Mouse (Mus musculus) MEL (cell line): Measurements from ENCODE around the gene Mettl13. TPM values are rescaled to one million over a fixed set of nuclear protein-coding genes. Genes with fewer than 3 reads are reported as not detected.

ENCODE experiments used
- DNase-seq: peaks from one replicate; pipeline ENCODE4 v3.0.0; 2011; ENCODE audit warnings: low read depth, low spot score
- H3K27ac ChIP-seq: 2 replicates; pipeline ENCODE4 v1.5.1; 2012; ENCODE audit warnings: low read depth, mild to moderate bottlenecking, control low read depth, low read length, moderate library complexity; ENCODE audit not compliant: control insufficient read depth
- H3K27me3 ChIP-seq, 2 experiments: fragments of 150-350 bp in 1 of 2; sonication (generic) in 1 of 2; 2 replicates each; pipeline ENCODE4 v1.6.1; 2012; ENCODE audit warnings: low read length in 2 of 2, mild to moderate bottlenecking in 2 of 2, improper control_type of control experiment in 1 of 2, moderate library complexity in 1 of 2; ENCODE audit not compliant: insufficient read depth in 2 of 2, control insufficient read depth in 1 of 2
- H3K36me3 ChIP-seq, 2 experiments: 2 replicates each; pipeline ENCODE4 v1.6.1; 2012 to 2014; ENCODE audit warnings: low read length in 2 of 2, improper control_type of control experiment in 1 of 2, inconsistent platforms in 1 of 2, mild to moderate bottlenecking in 1 of 2; ENCODE audit not compliant: insufficient read depth in 2 of 2, control insufficient read depth in 1 of 2
- H3K4me1 ChIP-seq, 2 experiments: fragments of 150-350 bp in 1 of 2; sonication (generic) in 1 of 2; 2 replicates each; pipeline ENCODE4 v1.6.1; 2012; ENCODE audit warnings: low read length in 2 of 2, improper control_type of control experiment in 1 of 2, mild to moderate bottlenecking in 1 of 2; ENCODE audit not compliant: insufficient read depth in 2 of 2, control insufficient read depth in 1 of 2
- H3K4me3 ChIP-seq, 2 experiments: fragments of 150-350 bp in 1 of 2; sonication (generic) in 1 of 2; 2 replicates each; pipeline ENCODE4 v1.5.1; 2012; ENCODE audit warnings: low read depth in 2 of 2, low read length in 2 of 2, mild to moderate bottlenecking in 2 of 2, moderate library complexity in 2 of 2, control low read depth in 1 of 2, improper control_type of control experiment in 1 of 2; ENCODE audit not compliant: control insufficient read depth in 1 of 2, insufficient read depth in 1 of 2
- H3K79me2 ChIP-seq: 2 replicates; pipeline ENCODE4 v1.6.1; 2012; ENCODE audit warnings: mild to moderate bottlenecking, low read length, moderate library complexity; ENCODE audit not compliant: control insufficient read depth, poor library complexity, insufficient read depth
- H3K9ac ChIP-seq: 2 replicates; pipeline ENCODE4 v1.6.1; 2012; ENCODE audit warnings: low read depth, mild to moderate bottlenecking, control low read depth, low read length, moderate library complexity; ENCODE audit not compliant: control insufficient read depth, poor library complexity, severe bottlenecking
- H3K9me3 ChIP-seq: fragments of 150-350 bp; sonication (generic); replicated peaks from 2 replicates; pipeline ENCODE4 v1.6.1; 2012; ENCODE audit warnings: mild to moderate bottlenecking, low read length, improper control_type of control experiment, moderate library complexity; ENCODE audit not compliant: insufficient read depth
- CHD1 ChIP-seq: IDR thresholded peaks from 2 replicates; pipeline ENCODE4 v1.6.1; 2012; ENCODE audit warnings: low read depth, mild to moderate bottlenecking, inconsistent platforms, low read length, improper control_type of control experiment
- CTCF ChIP-seq, 3 experiments: IDR thresholded peaks in 2 of 3; conservative IDR thresholded peaks in 1 of 3; 2 replicates each; pipeline ENCODE4 v1.5.1; 2011 to 2012; ENCODE audit warnings: low read length in 3 of 3, low read depth in 2 of 3, mild to moderate bottlenecking in 2 of 3, improper control_type of control experiment in 1 of 3, inconsistent platforms in 1 of 3, mixed read lengths in 1 of 3, moderate library complexity in 1 of 3; ENCODE audit not compliant: control insufficient read depth in 1 of 3, insufficient read depth in 1 of 3, poor library complexity in 1 of 3, severe bottlenecking in 1 of 3
- E2F4 ChIP-seq: IDR thresholded peaks from 2 replicates; pipeline ENCODE4 v1.6.1; 2011; ENCODE audit warnings: low read depth, low read length, improper control_type of control experiment, borderline replicate concordance
- ELF1 ChIP-seq: IDR thresholded peaks from 2 replicates; pipeline ENCODE4 v1.6.1; 2014; ENCODE audit warnings: low read depth, mild to moderate bottlenecking, inconsistent platforms, low read length, improper control_type of control experiment, moderate library complexity
- ETS1 ChIP-seq: IDR thresholded peaks from 2 replicates; pipeline ENCODE4 v1.6.1; 2012; ENCODE audit warnings: low read depth, mild to moderate bottlenecking, inconsistent platforms, low read length, improper control_type of control experiment, moderate library complexity
- GABPA ChIP-seq: IDR thresholded peaks from 2 replicates; pipeline ENCODE4 v1.6.1; 2012; ENCODE audit warnings: low read depth, mild to moderate bottlenecking, inconsistent platforms, low read length, improper control_type of control experiment, moderate library complexity
- GATA1 ChIP-seq: IDR thresholded peaks from 2 replicates; pipeline ENCODE4 v1.6.1; 2011; ENCODE audit warnings: low read depth, low read length, improper control_type of control experiment
- HCFC1 ChIP-seq: IDR thresholded peaks from 2 replicates; pipeline ENCODE4 v1.6.1; 2012; ENCODE audit warnings: low read depth, mild to moderate bottlenecking, inconsistent platforms, low read length, improper control_type of control experiment, moderate library complexity
- JUND ChIP-seq: IDR thresholded peaks from 2 replicates; pipeline ENCODE4 v1.6.1; 2011; ENCODE audit warnings: low read depth, mild to moderate bottlenecking, improper control_type of control experiment, low read length
- MAFK ChIP-seq: IDR thresholded peaks from 2 replicates; pipeline ENCODE4 v1.6.1; 2011; ENCODE audit warnings: low read depth, mild to moderate bottlenecking, low read length, improper control_type of control experiment, borderline replicate concordance
- MAX ChIP-seq: IDR thresholded peaks from 2 replicates; pipeline ENCODE4 v1.6.1; 2011; ENCODE audit warnings: low read length, improper control_type of control experiment
- MAZ ChIP-seq: IDR thresholded peaks from 2 replicates; pipeline ENCODE4 v1.6.1; 2012; ENCODE audit warnings: low read depth, mild to moderate bottlenecking, inconsistent platforms, low read length, improper control_type of control experiment
- MEF2A ChIP-seq: IDR thresholded peaks from 2 replicates; pipeline ENCODE4 v1.6.1; 2014; ENCODE audit warnings: low read depth, mild to moderate bottlenecking, inconsistent platforms, low read length, improper control_type of control experiment; ENCODE audit not compliant: poor library complexity, insufficient replicate concordance, severe bottlenecking; ENCODE audit errors: extremely low read depth
- MXI1 ChIP-seq: IDR thresholded peaks from 2 replicates; pipeline ENCODE4 v1.6.1; 2011; ENCODE audit warnings: mild to moderate bottlenecking, low read depth, low read length, improper control_type of control experiment
- MYB ChIP-seq: IDR thresholded peaks from 2 replicates; pipeline ENCODE4 v1.6.1; 2011; ENCODE audit warnings: mild to moderate bottlenecking, low read depth, low read length, improper control_type of control experiment
- NELFE ChIP-seq: IDR thresholded peaks from 2 replicates; pipeline ENCODE4 v1.6.1; 2011; ENCODE audit warnings: low read depth, low read length, improper control_type of control experiment
- NRF1 ChIP-seq: IDR thresholded peaks from 2 replicates; pipeline ENCODE4 v1.6.1; 2014; ENCODE audit warnings: low read depth, mild to moderate bottlenecking, inconsistent platforms, low read length, improper control_type of control experiment, moderate library complexity; ENCODE audit not compliant: poor library complexity, insufficient read depth, severe bottlenecking
- POLR2AphosphoS2 ChIP-seq: IDR thresholded peaks from 2 replicates; pipeline ENCODE4 v1.6.1; 2011; ENCODE audit warnings: low read length, improper control_type of control experiment
- RAD21 ChIP-seq: IDR thresholded peaks from 2 replicates; pipeline ENCODE4 v1.6.1; 2011; ENCODE audit warnings: mild to moderate bottlenecking, low read depth, low read length, improper control_type of control experiment
- SIN3A ChIP-seq: IDR thresholded peaks from 2 replicates; pipeline ENCODE4 v1.6.1; 2012; ENCODE audit warnings: low read length, improper control_type of control experiment, inconsistent platforms
- SMC3 ChIP-seq: IDR thresholded peaks from 2 replicates; pipeline ENCODE4 v1.6.1; 2011; ENCODE audit warnings: low read depth, low read length, improper control_type of control experiment
- TAL1 ChIP-seq: IDR thresholded peaks from 2 replicates; pipeline ENCODE4 v1.6.1; 2012; ENCODE audit warnings: mild to moderate bottlenecking, inconsistent platforms, low read length, moderate library complexity, mixed read lengths
- TCF12 ChIP-seq: IDR thresholded peaks from 2 replicates; pipeline ENCODE4 v1.6.1; 2014; ENCODE audit warnings: low read depth, mild to moderate bottlenecking, inconsistent platforms, low read length, improper control_type of control experiment, moderate library complexity
- UBTF ChIP-seq: IDR thresholded peaks from 2 replicates; pipeline ENCODE4 v1.6.1; 2012; ENCODE audit warnings: low read depth, mild to moderate bottlenecking, inconsistent platforms, low read length, improper control_type of control experiment, moderate library complexity, borderline replicate concordance; ENCODE audit not compliant: insufficient read depth
- ZC3H11A ChIP-seq: IDR thresholded peaks from 2 replicates; pipeline ENCODE4 v1.6.1; 2012; ENCODE audit warnings: low read depth, mild to moderate bottlenecking, inconsistent platforms, low read length, improper control_type of control experiment
- ZKSCAN1 ChIP-seq: IDR thresholded peaks from 2 replicates; pipeline ENCODE4 v1.6.1; 2012; ENCODE audit warnings: low read depth, mild to moderate bottlenecking, inconsistent platforms, low read length, improper control_type of control experiment, moderate library complexity
- ZMIZ1 ChIP-seq: IDR thresholded peaks from 2 replicates; pipeline ENCODE4 v1.6.1; 2012; ENCODE audit warnings: low read depth, mild to moderate bottlenecking, inconsistent platforms, low read length, improper control_type of control experiment, moderate library complexity
- ZNF384 ChIP-seq: IDR thresholded peaks from 2 replicates; pipeline ENCODE4 v1.6.1; 2012; ENCODE audit warnings: low read depth, mild to moderate bottlenecking, inconsistent platforms, low read length, improper control_type of control experiment
- polyA plus RNA-seq, 2 experiments: library from polyadenylated mRNA; stranded (reverse) in 1 of 2; unstranded in 1 of 2; fragments of >175 nt in 1 of 2; fragments of >200 nt in 1 of 2; gene quantifications; 2 replicates each; pipeline versions ENCODE4 v1.2.1 to v1.2.4; 2012; ENCODE audit warnings: low replicate concordance in 2 of 2, low read depth in 1 of 2; ENCODE audit not compliant: insufficient read length in 2 of 2, insufficient read depth in 1 of 2, missing spikeins in 1 of 2
- total RNA-seq: library from RNA; depleted of rRNA; stranded (reverse); fragments of 300-350 nt; gene quantifications from 2 replicates; pipeline ENCODE4 v1.2.3, GENCODE M21; 2012

Gene Mettl13
- total and polyA plus RNA-seq, 3 experiments = 29.1 to 60.1 TPM; not detected in 1

- Histone ChIP-seq H3K79me2 (no peaks in the 10 kb centered on the region; the same call in 1 of the 2 replicates), H3K9ac (no peak overlapping the region), H3K4me3 (no peak overlapping the region), H3K27me3 (no peaks in the 10 kb centered on the region)
- peak; percentile 36 for DNase-seq
- TF ChIP-seq CTCF (IDR thresholded peaks at IDR 0.05 in 2 of 3, conservative IDR thresholded peaks at IDR 0.05 in 1 of 3; ENCODE audit: control insufficient read depth in 1 of 3, insufficient read depth in 1 of 3, low read depth in 2 of 3, low read length in 3 of 3, poor library complexity in 1 of 3, severe bottlenecking in 1 of 3) (peak in 1 of 3 experiments; percentile 23; a peak in 2 of 6 replicates), SMC3 (no peak), ZMIZ1 (no peak), MAZ (no peak), GATA1 (no peak), ZKSCAN1 (no peak)
- TF ChIP-seq, all 39 proteins: peak for 1
- Histone ChIP-seq H3K36me3 (no peaks in the 10 kb centered on the region; a peak in 2 of 4 replicates), H3K4me1 (no peaks in the 10 kb centered on the region), H3K9me3 (no peaks in the 10 kb centered on the region), H3K27ac (no peak overlapping the region)
Observed at GRCm38 (mm10) chr1:162575098-162575497, 26.7 kb upstream of the Mettl13 start.

GRCm38 (mm10) chr1:162570931-162571601 lies 22.7 kb upstream of the Mettl13 start:
- DNase-seq = peak; percentile 88
- TF ChIP-seq ZNF384 (no peak), SIN3A (peak; percentile 76; the same call in 1 of the 2 replicates), E2F4 (0 out of 2 replicates have a peak, but pooled peaks have one; percentile 43), CHD1 (no peak), TAL1 (no peak), ETS1 (0 out of 2 replicates have a peak, but pooled peaks have one; percentile 6), GABPA (no peak), NELFE (peak; percentile 45; the same call in 1 of the 2 replicates), ZC3H11A (no peak; the same call in 1 of the 2 replicates), POLR2AphosphoS2 (no peak), ELF1 (no peak), UBTF (no peak), ZMIZ1 (0 out of 2 replicates have a peak, but pooled peaks have one; percentile 51), TCF12 (peak; percentile 26; the same call in 1 of the 2 replicates), MYB (no peak; the same call in 1 of the 2 replicates), CTCF (IDR thresholded peaks at IDR 0.05 in 2 of 3, conservative IDR thresholded peaks at IDR 0.05 in 1 of 3; ENCODE audit: control insufficient read depth in 1 of 3, insufficient read depth in 1 of 3, low read depth in 2 of 3, low read length in 3 of 3, poor library complexity in 1 of 3, severe bottlenecking in 1 of 3) (no peak), MAZ (no peak), JUND (no peak), MEF2A (no peak), NRF1 (no peak), RAD21 (no peak), MAX (peak; percentile 78; the same call in 1 of the 2 replicates), ZKSCAN1 (no peak), MAFK (no peak), HCFC1 (peak; percentile 51), MXI1 (peak; percentile 44; the same call in 1 of the 2 replicates)

More at GRCm38 (mm10) chr1:162570931-162571601, 22.7 kb upstream of the Mettl13 start:
- Histone ChIP-seq H3K4me1 (peaks cover 0 to 5% of the 10 kb centered on the region in 2 experiments; a peak in 1 of 4 replicates), H3K27me3 (no peaks in the 10 kb centered on the region), H3K27ac (peak overlapping the region; percentile 16), H3K9me3 (no peaks in the 10 kb centered on the region), H3K79me2 (no peaks in the 10 kb centered on the region; the same call in 1 of the 2 replicates), H3K36me3 (peaks cover 0 to 3% of the 10 kb centered on the region in 2 experiments; a peak in 2 of 4 replicates), H3K9ac (peak overlapping the region; percentile 84), H3K4me3 (peak overlapping the region; percentile 71 to 72)
